Mouse (Mus musculus): ENCODE measurements around the gene Ralgapa2. TPM values are rescaled to one million over a fixed set of nuclear protein-coding genes. Genes with fewer than 3 reads are reported as not detected.
"Not testable (repeated sequence)": the region's sequence is repeated elsewhere in the genome, so short reads cannot be mapped to it uniquely, and the experiment has no call there.

The Ralgapa2 gene
- total and polyA plus RNA-seq, 2 experiments from 2014 or later, result 7.6 to 21.7 TPM

GRCm38 (mm10) chr2:146469707-146470420 lies 42.3 kb downstream of the Ralgapa2 start:
- ATAC-seq (ENCODE audit: insufficient read depth, low read depth), result peak; percentile 66; the same call in 1 of the 2 replicates
- DNase-seq (ENCODE audit: low spot score), result peak; percentile 63
- Histone ChIP-seq H3K27me3 (ENCODE audit: control insufficient read depth, insufficient read depth, low read length) (no peaks in the 10 kb centered on the region), H3K36me3 (replicated peaks; ENCODE audit: control insufficient read depth, insufficient read depth, low read length) (no peaks in the 10 kb centered on the region), H3K27ac (ENCODE audit: low read depth) (0 out of 2 replicates have a peak overlapping the region, but pooled peaks have one; percentile 16), H3K4me2 (ENCODE audit: low read depth, low read length) (no peak overlapping the region), H3K4me3 (ENCODE audit: low read depth, low read length) (no peak overlapping the region), H3K9me3 (replicated peaks; ENCODE audit: control insufficient read depth, low read length) (no peaks in the 10 kb centered on the region), H3K4me1 (ENCODE audit: control insufficient read depth, insufficient read depth) (no peaks in the 10 kb centered on the region), H3K9ac (replicated peaks; ENCODE audit: low read depth, low read length) (no peak overlapping the region)
- TF ChIP-seq CTCF (IDR thresholded peaks at IDR 0.05; ENCODE audit: low read depth) (peak; percentile 93), EP300 (IDR thresholded peaks at IDR 0.05; ENCODE audit: low read depth) (no peak)
- WGBS, result 42% methylated on average over 12 of the region's 12 CpGs

GRCm38 (mm10) chr2:146468898-146469297 lies 43.2 kb downstream of the Ralgapa2 start:
- Histone ChIP-seq H3K27me3 (ENCODE audit: control insufficient read depth, insufficient read depth, low read length) (no peaks in the 10 kb centered on the region), H3K9ac (replicated peaks; ENCODE audit: low read depth, low read length) (no peak overlapping the region), H3K27ac (ENCODE audit: low read depth) (no peak overlapping the region), H3K4me1 (ENCODE audit: control insufficient read depth, insufficient read depth) (no peaks in the 10 kb centered on the region), H3K36me3 (replicated peaks; ENCODE audit: control insufficient read depth, insufficient read depth, low read length) (no peaks in the 10 kb centered on the region), H3K4me3 (ENCODE audit: low read depth, low read length) (no peak overlapping the region), H3K9me3 (replicated peaks; ENCODE audit: control insufficient read depth, low read length) (no peaks in the 10 kb centered on the region), H3K4me2 (ENCODE audit: low read depth, low read length) (no peak overlapping the region)
- DNase-seq (ENCODE audit: low spot score), result no peak
- WGBS, result 94% methylated on average over 2 of the region's 2 CpGs
- TF ChIP-seq CTCF (IDR thresholded peaks at IDR 0.05; ENCODE audit: low read depth), result no peak
- TF ChIP-seq EP300 (IDR thresholded peaks at IDR 0.05; ENCODE audit: low read depth), result no peak
- ATAC-seq (ENCODE audit: insufficient read depth, low read depth), result no peak

- Histone ChIP-seq H3K27me3 (ENCODE audit: control insufficient read depth, insufficient read depth, low read length) (no peaks in the 10 kb centered on the region), H3K4me2 (ENCODE audit: low read depth, low read length) (no peak overlapping the region), H3K4me3 (ENCODE audit: low read depth, low read length) (no peak overlapping the region), H3K9me3 (replicated peaks; ENCODE audit: control insufficient read depth, low read length) (no peaks in the 10 kb centered on the region), H3K9ac (replicated peaks; ENCODE audit: low read depth, low read length) (no peak overlapping the region), H3K4me1 (ENCODE audit: control insufficient read depth, insufficient read depth) (no peaks in the 10 kb centered on the region), H3K27ac (ENCODE audit: low read depth) (no peak overlapping the region), H3K36me3 (replicated peaks; ENCODE audit: control insufficient read depth, insufficient read depth, low read length) (no peaks in the 10 kb centered on the region)
- DNase-seq (ENCODE audit: low spot score), result no peak
- TF ChIP-seq CTCF (IDR thresholded peaks at IDR 0.05; ENCODE audit: low read depth) (no peak), EP300 (IDR thresholded peaks at IDR 0.05; ENCODE audit: low read depth) (no peak)
- no peak for ATAC-seq (ENCODE audit: insufficient read depth, low read depth)
- 86% methylated on average over 4 of the region's 4 CpGs for WGBS
These were observed 44.1 kb downstream of the Ralgapa2 start for GRCm38 (mm10) chr2:146468016-146468415.

- not testable (repeated sequence) for H3K27me3 ChIP-seq (ENCODE audit: control insufficient read depth, insufficient read depth, low read length); H3K4me1 ChIP-seq (ENCODE audit: control insufficient read depth, insufficient read depth); H3K9ac ChIP-seq (replicated peaks; ENCODE audit: low read depth, low read length); H3K27ac ChIP-seq (ENCODE audit: low read depth); H3K36me3 ChIP-seq (replicated peaks; ENCODE audit: control insufficient read depth, insufficient read depth, low read length); ATAC-seq (ENCODE audit: insufficient read depth, low read depth); DNase-seq (ENCODE audit: low spot score); H3K4me3 ChIP-seq (ENCODE audit: low read depth, low read length); H3K9me3 ChIP-seq (replicated peaks; ENCODE audit: control insufficient read depth, low read length); H3K4me2 ChIP-seq (ENCODE audit: low read depth, low read length)
- WGBS, result 91% methylated on average over 3 of the region's 3 CpGs
These were observed 45.3 kb downstream of the Ralgapa2 start for GRCm38 (mm10) chr2:146466811-146467210.

- Histone ChIP-seq H3K9ac (replicated peaks; ENCODE audit: low read depth, low read length) (no peak overlapping the region), H3K27ac (ENCODE audit: low read depth) (no peak overlapping the region), H3K9me3 (replicated peaks; ENCODE audit: control insufficient read depth, low read length) (no peaks in the 10 kb centered on the region), H3K27me3 (ENCODE audit: control insufficient read depth, insufficient read depth, low read length) (no peaks in the 10 kb centered on the region), H3K4me3 (ENCODE audit: low read depth, low read length) (no peak overlapping the region), H3K4me2 (ENCODE audit: low read depth, low read length) (no peak overlapping the region), H3K4me1 (ENCODE audit: control insufficient read depth, insufficient read depth) (no peaks in the 10 kb centered on the region), H3K36me3 (replicated peaks; ENCODE audit: control insufficient read depth, insufficient read depth, low read length) (0 out of 2 replicates have a peak, but pooled peaks cover 2% of the 10 kb centered on the region)
- 61% methylated on average over 2 of the region's 2 CpGs for WGBS
- TF ChIP-seq CTCF (IDR thresholded peaks at IDR 0.05; ENCODE audit: low read depth) (no peak), EP300 (IDR thresholded peaks at IDR 0.05; ENCODE audit: low read depth) (no peak)
- ATAC-seq (ENCODE audit: insufficient read depth, low read depth) (no peak), DNase-seq (ENCODE audit: low spot score) (no peak)
These were observed 54.6 kb downstream of the Ralgapa2 start for GRCm38 (mm10) chr2:146457494-146457893.

- no peak overlapping the region for H3K9ac ChIP-seq (replicated peaks; ENCODE audit: low read depth, low read length)
- no peak overlapping the region for H3K27ac ChIP-seq (ENCODE audit: low read depth)
- H3K4me1 ChIP-seq (ENCODE audit: control insufficient read depth, insufficient read depth), result no peaks in the 10 kb centered on the region
- TF ChIP-seq EP300 (IDR thresholded peaks at IDR 0.05; ENCODE audit: low read depth) (no peak), CTCF (IDR thresholded peaks at IDR 0.05; ENCODE audit: low read depth) (no peak)
- H3K36me3 ChIP-seq (replicated peaks; ENCODE audit: control insufficient read depth, insufficient read depth, low read length), result peaks cover 4% of the 10 kb centered on the region
- 65% methylated on average over 7 of the region's 7 CpGs for WGBS
- ATAC-seq (ENCODE audit: insufficient read depth, low read depth) (no peak), DNase-seq (ENCODE audit: low spot score) (no peak)
- no peak overlapping the region for H3K4me3 ChIP-seq (ENCODE audit: low read depth, low read length)
- no peak overlapping the region for H3K4me2 ChIP-seq (ENCODE audit: low read depth, low read length)
- H3K27me3 ChIP-seq (ENCODE audit: control insufficient read depth, insufficient read depth, low read length), result no peaks in the 10 kb centered on the region
- H3K9me3 ChIP-seq (replicated peaks; ENCODE audit: control insufficient read depth, low read length), result no peaks in the 10 kb centered on the region
These were observed 55.5 kb downstream of the Ralgapa2 start for GRCm38 (mm10) chr2:146456612-146457011.

Data from heart, postnatal 0 days (tissue).